Mouse (Mus musculus) gastrocnemius, postnatal 14 days (tissue): Measurements from ENCODE around the gene Slc8a3. TPM values are rescaled to one million over a fixed set of nuclear protein-coding genes. Genes with fewer than 3 reads are reported as not detected.
A peak's percentile ranks its signal among the peaks of the same experiment; 100 is the strongest.

Experiments
- DNase-seq: peaks from one replicate; pipeline ENCODE4 v3.0.0; 2021; ENCODE audit warnings: mixed read lengths
- intact Hi-C: fragments of 180-260 bp; cut with DNase I; formaldehyde crosslinking; loops from one replicate; pipeline ENCODE4 v1.15.1; 2025; ENCODE audit warnings: low total_unique reads
- total RNA-seq, 2 experiments: library from RNA; stranded (reverse); gene quantifications; 2 replicates each; pipeline ENCODE4 v1.2.3; 2021

Gene Slc8a3
- total RNA-seq, 2 experiments from 2014 or later, result 29.8 to 31.7 TPM

- DNase-seq, result no peak
- intact Hi-C loops, result no loop called here
These were observed 139.0 kb downstream of the Slc8a3 start for GRCm38 (mm10) chr12:81193968-81194367.

- no peak for DNase-seq
- intact Hi-C loops, result no loop called here
These were observed 143.3 kb downstream of the Slc8a3 start for GRCm38 (mm10) chr12:81189636-81190035.

GRCm38 (mm10) chr12:81188996-81189395 lies 144.0 kb downstream of the Slc8a3 start:
- no peak for DNase-seq
- intact Hi-C loops, result no loop called here

- DNase-seq, result no peak
- intact Hi-C loops, result no loop called here
These were observed 144.6 kb downstream of the Slc8a3 start for GRCm38 (mm10) chr12:81188423-81188822.

GRCm38 (mm10) chr12:81186668-81187067 lies 146.3 kb downstream of the Slc8a3 start:
- intact Hi-C loops, result no loop called here
- DNase-seq, result no peak

- intact Hi-C loops, result no loop called here
- no peak for DNase-seq
These were observed 146.9 kb downstream of the Slc8a3 start for GRCm38 (mm10) chr12:81186081-81186480.

GRCm38 (mm10) chr12:81184967-81185366 lies 148.0 kb downstream of the Slc8a3 start:
- no peak for DNase-seq
- intact Hi-C loops, result no loop called here

- intact Hi-C loops, result no loop called here
- peak; percentile 42 for DNase-seq
These were observed 150.9 kb downstream of the Slc8a3 start for GRCm38 (mm10) chr12:81182073-81182472.

- intact Hi-C loops, result no loop called here
- DNase-seq, result no peak
These were observed 157.7 kb downstream of the Slc8a3 start for GRCm38 (mm10) chr12:81175252-81175651.

GRCm38 (mm10) chr12:81173893-81174292 lies 159.1 kb downstream of the Slc8a3 start:
- intact Hi-C loops, result no loop called here
- no peak for DNase-seq

- intact Hi-C loops, result no loop called here
- no peak for DNase-seq
These were observed 160.0 kb downstream of the Slc8a3 start for GRCm38 (mm10) chr12:81173011-81173410.

- no peak for DNase-seq
- intact Hi-C loops, result no loop called here
These were observed 162.9 kb downstream of the Slc8a3 start for GRCm38 (mm10) chr12:81170076-81170475.

- intact Hi-C loops, result no loop called here
- no peak for DNase-seq
These were observed 164.5 kb downstream of the Slc8a3 start for GRCm38 (mm10) chr12:81168494-81168893.

GRCm38 (mm10) chr12:81168031-81168430 lies 164.9 kb downstream of the Slc8a3 start:
- intact Hi-C loops, result no loop called here

GRCm38 (mm10) chr12:81167142-81167541 lies 165.8 kb downstream of the Slc8a3 start:
- intact Hi-C loops, result no loop called here
- DNase-seq, result no peak

More at GRCm38 (mm10) chr12:81168031-81168430, 164.9 kb downstream of the Slc8a3 start:
- no peak for DNase-seq

GRCm38 (mm10) chr12:81166615-81167014 lies 166.4 kb downstream of the Slc8a3 start:
- intact Hi-C loops, result no loop called here
- no peak for DNase-seq

- intact Hi-C loops, result no loop called here
- DNase-seq, result no peak
These were observed 166.9 kb downstream of the Slc8a3 start for GRCm38 (mm10) chr12:81166092-81166491.

- DNase-seq, result no peak
- intact Hi-C loops, result no loop called here
These were observed 169.4 kb downstream of the Slc8a3 start for GRCm38 (mm10) chr12:81163566-81163965.

- intact Hi-C loops, result no loop called here
- DNase-seq, result no peak
These were observed 169.8 kb downstream of the Slc8a3 start for GRCm38 (mm10) chr12:81163131-81163530.

GRCm38 (mm10) chr12:81161282-81161681 lies 171.7 kb downstream of the Slc8a3 start:
- intact Hi-C loops, result no loop called here
- no peak for DNase-seq

GRCm38 (mm10) chr12:81160831-81161230 lies 172.1 kb downstream of the Slc8a3 start:
- no peak for DNase-seq
- intact Hi-C loops, result no loop called here

GRCm38 (mm10) chr12:81160425-81160824 lies 172.6 kb downstream of the Slc8a3 start:
- DNase-seq, result no peak
- intact Hi-C loops, result no loop called here
